Mouse (Mus musculus) forebrain, embryonic 14.5 days (tissue): Measurements from ENCODE around the gene Mocs1. TPM values are rescaled to one million over a fixed set of nuclear protein-coding genes. Genes with fewer than 3 reads are reported as not detected.
"Not testable (repeated sequence)": the region's sequence is repeated elsewhere in the genome, so short reads cannot be mapped to it uniquely, and the experiment has no call there.

Experiments
- ATAC-seq: fragments of 200-750 bp; cut with Nextera tagmentation; 2 replicates; pipeline ENCODE4 v1.8.0; 2017; ENCODE audit warnings: mild to moderate bottlenecking, moderate library complexity
- DNase-seq: peaks from one replicate; pipeline ENCODE4 v3.0.0-alpha.2; 2015; ENCODE audit warnings: low spot score
- H3K27ac ChIP-seq: fragments of 300-500 bp; sonication (generic); 2 replicates; pipeline ENCODE4 v1.5.1; 2014; ENCODE audit warnings: low read depth, mild to moderate bottlenecking, control low read depth, low read length, moderate library complexity
- H3K27me3 ChIP-seq: fragments of 300-500 bp; sonication (generic); replicated peaks from 2 replicates; pipeline ENCODE4 v1.6.1; 2014; ENCODE audit warnings: low read length, control low read depth, mixed read lengths; ENCODE audit not compliant: control insufficient read depth, insufficient read depth
- H3K36me3 ChIP-seq: fragments of 300-500 bp; sonication (generic); 2 replicates; pipeline ENCODE4 v1.6.1; 2014; ENCODE audit warnings: low read length, control low read depth; ENCODE audit not compliant: control insufficient read depth, insufficient read depth
- H3K4me1 ChIP-seq: fragments of 300-500 bp; sonication (generic); 2 replicates; pipeline ENCODE4 v1.6.1; 2014; ENCODE audit warnings: antibody characterized with exemption, low read length, control low read depth; ENCODE audit not compliant: control insufficient read depth, insufficient read depth
- H3K4me2 ChIP-seq: fragments of 300-500 bp; sonication (generic); 2 replicates; pipeline ENCODE4 v1.6.1; 2014; ENCODE audit warnings: mild to moderate bottlenecking, control low read depth, low read length
- H3K4me3 ChIP-seq: fragments of 300-500 bp; sonication (generic); 2 replicates; pipeline ENCODE4 v1.5.1; 2014; ENCODE audit warnings: low read depth, low read length, control low read depth
- H3K9ac ChIP-seq: fragments of 300-500 bp; sonication (generic); 2 replicates; pipeline ENCODE4 v1.6.1; 2014; ENCODE audit warnings: mild to moderate bottlenecking, low read length, control low read depth, moderate library complexity
- H3K9me3 ChIP-seq: fragments of 300-500 bp; sonication (generic); replicated peaks from 2 replicates; pipeline ENCODE4 v1.6.1; 2016; ENCODE audit warnings: low read length, control low read depth, mixed read lengths; ENCODE audit not compliant: control insufficient read depth
- WGBS: fragments of 180-500 bp; shearing (Covaris S2); extraction: QIAGEN DNeasy Blood & Tissue Kit; methylation state at CpG from one replicate; pipeline ENCODE4 v1.1.7; 2014; 5-methylcytosine and 5-hydroxymethylcytosine counted together
- polyA plus RNA-seq: library from polyadenylated mRNA; unstranded; fragments of >200 nt; fragmentation: Nextera tagmentation; extraction: Ambion mirVana; gene quantifications from 2 replicates; pipeline ENCODE4 v1.2.1, GENCODE M21; 2014

The Mocs1 gene
- polyA plus RNA-seq, 1 experiment from 2014 or later: 3.6 TPM

- Histone ChIP-seq H3K9me3 (no peaks in the 10 kb centered on the region), H3K36me3 (peaks cover 19% of the 10 kb centered on the region; the same call in 1 of the 2 replicates), H3K4me1 (no peaks in the 10 kb centered on the region), H3K4me2 (no peak overlapping the region), H3K27me3 (no peaks in the 10 kb centered on the region), H3K27ac (no peak overlapping the region), H3K4me3 (no peak overlapping the region), H3K9ac (no peak overlapping the region)
- DNase-seq (no peak), ATAC-seq (no peak)
- 87% methylated on average over 6 of the region's 6 CpGs for WGBS
Measured at GRCm38 (mm10) chr17:49436631-49437030, 8.5 kb downstream of the Mocs1 start.

GRCm38 (mm10) chr17:49437306-49437705 is 9.1 kb downstream of the Mocs1 start:
- H3K36me3 ChIP-seq: peaks cover 19% of the 10 kb centered on the region; the same call in 1 of the 2 replicates
- H3K4me1 ChIP-seq, H3K27ac ChIP-seq, H3K4me3 ChIP-seq, DNase-seq, H3K4me2 ChIP-seq, H3K27me3 ChIP-seq, H3K9me3 ChIP-seq, ATAC-seq, H3K9ac ChIP-seq: not testable (repeated sequence)

GRCm38 (mm10) chr17:49438822-49439574 is 10.8 kb downstream of the Mocs1 start:
- Histone ChIP-seq H3K36me3 (peaks cover 19% of the 10 kb centered on the region; the same call in 1 of the 2 replicates), H3K4me3 (no peak overlapping the region), H3K27ac (no peak overlapping the region), H3K9me3 (no peaks in the 10 kb centered on the region), H3K27me3 (no peaks in the 10 kb centered on the region), H3K4me1 (no peaks in the 10 kb centered on the region), H3K9ac (no peak overlapping the region), H3K4me2 (no peak overlapping the region)
- WGBS: 91% methylated on average over 12 of the region's 12 CpGs
- DNase-seq: no peak
- no peak for ATAC-seq

- H3K4me2 ChIP-seq: no peak overlapping the region
Measured at GRCm38 (mm10) chr17:49439706-49440105, 11.5 kb downstream of the Mocs1 start.

GRCm38 (mm10) chr17:49440331-49441130 is 12.4 kb downstream of the Mocs1 start:
- H3K36me3 ChIP-seq: peaks cover 14% of the 10 kb centered on the region; the same call in 1 of the 2 replicates
- no peaks in the 10 kb centered on the region for H3K4me1 ChIP-seq
- DNase-seq (no peak), ATAC-seq (no peak)
- H3K4me2 ChIP-seq: no peak overlapping the region
- no peak overlapping the region for H3K9ac ChIP-seq
- H3K9me3 ChIP-seq: no peaks in the 10 kb centered on the region
- H3K27me3 ChIP-seq: no peaks in the 10 kb centered on the region
- WGBS: 93% methylated on average over 14 of the region's 14 CpGs
- H3K4me3 ChIP-seq: no peak overlapping the region
- H3K27ac ChIP-seq: no peak overlapping the region

More at GRCm38 (mm10) chr17:49439706-49440105, 11.5 kb downstream of the Mocs1 start:
- Histone ChIP-seq H3K9ac (no peak overlapping the region), H3K9me3 (no peaks in the 10 kb centered on the region), H3K4me1 (no peaks in the 10 kb centered on the region), H3K27ac (no peak overlapping the region), H3K27me3 (no peaks in the 10 kb centered on the region), H3K36me3 (peaks cover 19% of the 10 kb centered on the region; the same call in 1 of the 2 replicates), H3K4me3 (no peak overlapping the region)
- 93% methylated on average over 4 of the region's 4 CpGs for WGBS
- ATAC-seq: no peak
- no peak for DNase-seq

- not testable (repeated sequence) for H3K9ac ChIP-seq, H3K4me1 ChIP-seq, ATAC-seq, DNase-seq, H3K9me3 ChIP-seq, H3K4me2 ChIP-seq, H3K4me3 ChIP-seq, H3K27ac ChIP-seq, H3K27me3 ChIP-seq
- WGBS: 83% methylated on average over 3 of the region's 3 CpGs
- 0 out of 2 replicates have a peak, but pooled peaks cover 10% of the 10 kb centered on the region for H3K36me3 ChIP-seq
Measured at GRCm38 (mm10) chr17:49442841-49443240, 14.7 kb downstream of the Mocs1 start.

- Histone ChIP-seq H3K9ac (no peak overlapping the region), H3K4me2 (no peak overlapping the region), H3K9me3 (no peaks in the 10 kb centered on the region), H3K36me3 (0 out of 2 replicates have a peak, but pooled peaks cover 4% of the 10 kb centered on the region), H3K4me1 (no peaks in the 10 kb centered on the region), H3K27me3 (no peaks in the 10 kb centered on the region), H3K4me3 (no peak overlapping the region), H3K27ac (no peak overlapping the region)
- ATAC-seq (peak; percentile 65; the same call in 1 of the 2 replicates), DNase-seq (peak; percentile 35)
- 74% methylated on average over 8 of the region's 9 CpGs for WGBS
Measured at GRCm38 (mm10) chr17:49448570-49449229, 20.5 kb downstream of the Mocs1 start.

GRCm38 (mm10) chr17:49449230-49449608 is 21.1 kb downstream of the Mocs1 start:
- Histone ChIP-seq H3K4me3 (no peak overlapping the region), H3K4me2 (no peak overlapping the region), H3K9me3 (no peaks in the 10 kb centered on the region), H3K4me1 (no peaks in the 10 kb centered on the region), H3K27me3 (no peaks in the 10 kb centered on the region), H3K27ac (no peak overlapping the region), H3K9ac (no peak overlapping the region), H3K36me3 (0 out of 2 replicates have a peak, but pooled peaks cover 4% of the 10 kb centered on the region)
- WGBS: 89% methylated on average over 8 of the region's 8 CpGs
- ATAC-seq: no peak
- no peak for DNase-seq
